In genomic region chr5:122695516-122695915, GRCm38 (mm10) we compare ENCODE assay signal across 16 mouse cellular contexts.
"Had no signal": no experiment of that assay in that cellular context is flagged by ENCODE, and none has a peak within 500 bp of the region (broad histone marks: within the 10 kb centered on the region; RNA-seq: fewer than 3 reads in every experiment).

No protein-coding gene starts in this region.

- DNase-seq: kidney, adult 9 months; kidney, postnatal 36 days; layer of hippocampus, adult 9-11 months; layer of hippocampus, postnatal 36 days; lung, adult 18-20 months; lung, postnatal 10 days; retina, postnatal 1 day; right cerebral cortex, postnatal 4 days; spleen, adult 18-20 months; thymus, adult 18-20 months; thymus, postnatal 14 days had no signal

- H3K36me3 ChIP-seq: limb, embryonic 13.5 days; midbrain, embryonic 13.5 days; neural tube, embryonic 13.5 days had no signal

- H3K27me3 ChIP-seq: limb, embryonic 13.5 days; midbrain, embryonic 13.5 days; neural tube, embryonic 13.5 days had no signal

- H3K9ac ChIP-seq: limb, embryonic 13.5 days; liver, embryonic 14.5 days; midbrain, embryonic 13.5 days; neural tube, embryonic 13.5 days had no signal

- H3K4me1 ChIP-seq: limb, embryonic 13.5 days had no signal

- H3K4me2 ChIP-seq: limb, embryonic 13.5 days; midbrain, embryonic 13.5 days; neural tube, embryonic 13.5 days had no signal

- H3K4me3 ChIP-seq: limb, embryonic 13.5 days; midbrain, embryonic 13.5 days; neural tube, embryonic 13.5 days had no signal

- H3K9me3 ChIP-seq: limb, embryonic 13.5 days; midbrain, embryonic 13.5 days; neural tube, embryonic 13.5 days had no signal

- ATAC-seq: midbrain, embryonic 13.5 days had no signal

- H3K27ac ChIP-seq: kidney, postnatal 0 days; limb, embryonic 13.5 days; liver, embryonic 14.5 days; midbrain, embryonic 13.5 days; neural tube, embryonic 13.5 days had no signal
